Mouse (Mus musculus) midbrain, embryonic 16.5 days (tissue): ENCODE data around the gene Gm10563. TPM values are rescaled to one million over a fixed set of nuclear protein-coding genes. Genes with fewer than 3 reads are reported as not detected.
"Not testable (repeated sequence)": the region's sequence is repeated elsewhere in the genome, so short reads cannot be mapped to it uniquely, and the experiment has no call there.

Source experiments
- ATAC-seq: fragments of 200-750 bp; cut with Nextera tagmentation; 2 replicates; pipeline ENCODE4 v1.8.0; 2017; ENCODE audit warnings: moderate TSS enrichment
- H3K27ac ChIP-seq: fragments of 300-500 bp; sonication (generic); 2 replicates; pipeline ENCODE4 v1.5.1; 2014; ENCODE audit warnings: mild to moderate bottlenecking, low read length, mixed read lengths
- H3K27me3 ChIP-seq: fragments of 300-500 bp; sonication (generic); 2 replicates; pipeline ENCODE4 v1.6.1; 2014; ENCODE audit warnings: low read depth, low read length, mixed read lengths; ENCODE audit not compliant: control insufficient read depth, insufficient read depth
- H3K36me3 ChIP-seq: fragments of 300-500 bp; sonication (generic); 2 replicates; pipeline ENCODE4 v1.6.1; 2014; ENCODE audit warnings: mild to moderate bottlenecking, low read length, moderate library complexity, mixed read lengths; ENCODE audit not compliant: control insufficient read depth, insufficient read depth
- H3K4me1 ChIP-seq: fragments of 300-500 bp; sonication (generic); 2 replicates; pipeline ENCODE4 v1.6.1; 2014; ENCODE audit warnings: mild to moderate bottlenecking, low read length, mixed read lengths; ENCODE audit not compliant: control insufficient read depth, insufficient read depth
- H3K4me2 ChIP-seq: fragments of 300-500 bp; sonication (generic); 2 replicates; pipeline ENCODE4 v1.6.1; 2014; ENCODE audit warnings: mild to moderate bottlenecking, low read length, mixed read lengths
- H3K4me3 ChIP-seq: fragments of 300-500 bp; sonication (generic); 2 replicates; pipeline ENCODE4 v1.5.1; 2014; ENCODE audit warnings: low read depth, mild to moderate bottlenecking, low read length, moderate library complexity, mixed read lengths
- H3K9ac ChIP-seq: fragments of 300-500 bp; sonication (generic); 2 replicates; pipeline ENCODE4 v1.6.1; 2014; ENCODE audit warnings: low read depth, low read length, mixed read lengths
- H3K9me3 ChIP-seq: fragments of 300-500 bp; sonication (generic); replicated peaks from 2 replicates; pipeline ENCODE4 v1.6.1; 2014; ENCODE audit warnings: mild to moderate bottlenecking, low read length, mixed read lengths; ENCODE audit not compliant: control insufficient read depth, poor library complexity, severe bottlenecking
- WGBS: fragments of 180-500 bp; shearing (Covaris S2); extraction: QIAGEN DNeasy Blood & Tissue Kit; methylation state at CpG from one replicate; pipeline ENCODE4 v1.1.7; 2014; 5-methylcytosine and 5-hydroxymethylcytosine counted together
- polyA plus RNA-seq: library from polyadenylated mRNA; unstranded; fragments of >200 nt; fragmentation: Nextera tagmentation; extraction: Ambion mirVana; gene quantifications from 2 replicates; pipeline ENCODE4 v1.2.1, GENCODE M21; 2015

The Gm10563 gene
- polyA plus RNA-seq, 1 experiment from 2014 or later, result not detected

DNA sequence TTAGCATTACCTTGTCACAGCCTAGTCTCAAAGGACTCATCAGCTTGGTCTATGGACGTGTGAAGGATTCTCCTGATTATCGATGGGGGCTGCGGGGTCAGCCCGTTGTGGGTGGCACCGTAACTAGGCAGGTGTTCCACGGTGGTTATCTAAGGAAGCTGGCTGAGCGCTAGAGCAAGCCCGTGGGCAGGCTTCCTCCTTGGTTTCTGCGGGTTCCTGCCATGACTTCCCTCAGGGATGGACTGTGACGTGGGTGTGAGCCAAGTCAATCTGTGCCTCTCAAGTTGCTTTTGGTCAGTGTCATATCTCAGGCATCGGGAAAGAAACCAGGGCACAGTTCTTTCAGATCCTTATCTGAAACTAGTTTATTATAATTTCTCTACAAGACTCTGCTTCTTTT is 70.3 kb downstream of the Gm10563 start:
- no peaks in the 10 kb centered on the region for H3K27me3 ChIP-seq
- 96% methylated on average over 11 of the region's 11 CpGs for WGBS
- ATAC-seq, result no peak

DNA sequence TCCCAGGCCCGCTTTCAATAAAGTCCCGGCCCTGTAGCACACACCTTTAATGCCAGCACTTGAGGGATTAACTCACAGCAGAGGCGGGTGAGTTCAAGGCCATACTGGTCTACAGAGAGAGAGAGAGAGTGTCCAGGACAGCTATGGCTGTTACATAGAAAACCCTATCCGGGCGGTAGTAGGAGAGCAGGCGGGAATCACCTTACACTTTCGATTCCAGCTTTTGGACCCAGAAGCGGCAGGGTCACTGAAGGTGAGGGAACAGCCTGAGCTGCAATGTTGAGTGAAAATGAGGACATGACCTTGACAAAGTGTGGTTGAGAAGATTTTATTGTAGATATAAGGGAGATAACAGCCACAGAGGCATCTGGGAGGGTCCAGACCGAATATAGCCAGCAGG is 71.3 kb downstream of the Gm10563 start:
- Histone ChIP-seq H3K4me3 (no peak overlapping the region), H3K4me2 (no peak overlapping the region), H3K9me3 (no peaks in the 10 kb centered on the region), H3K27me3 (no peaks in the 10 kb centered on the region), H3K36me3 (peaks cover 3% of the 10 kb centered on the region; the same call in 1 of the 2 replicates), H3K9ac (no peak overlapping the region), H3K27ac (no peak overlapping the region), H3K4me1 (no peaks in the 10 kb centered on the region)
- WGBS, result 95% methylated on average over 9 of the region's 9 CpGs
- no peak for ATAC-seq

More for the DNA sequence above, 70.3 kb downstream of the Gm10563 start:
- H3K4me3 ChIP-seq, result no peak overlapping the region
- H3K4me1 ChIP-seq, result no peaks in the 10 kb centered on the region
- peaks cover 4% of the 10 kb centered on the region; the same call in 1 of the 2 replicates for H3K36me3 ChIP-seq
- no peak overlapping the region for H3K4me2 ChIP-seq
- no peak overlapping the region for H3K27ac ChIP-seq
- no peaks in the 10 kb centered on the region for H3K9me3 ChIP-seq
- H3K9ac ChIP-seq, result no peak overlapping the region

DNA sequence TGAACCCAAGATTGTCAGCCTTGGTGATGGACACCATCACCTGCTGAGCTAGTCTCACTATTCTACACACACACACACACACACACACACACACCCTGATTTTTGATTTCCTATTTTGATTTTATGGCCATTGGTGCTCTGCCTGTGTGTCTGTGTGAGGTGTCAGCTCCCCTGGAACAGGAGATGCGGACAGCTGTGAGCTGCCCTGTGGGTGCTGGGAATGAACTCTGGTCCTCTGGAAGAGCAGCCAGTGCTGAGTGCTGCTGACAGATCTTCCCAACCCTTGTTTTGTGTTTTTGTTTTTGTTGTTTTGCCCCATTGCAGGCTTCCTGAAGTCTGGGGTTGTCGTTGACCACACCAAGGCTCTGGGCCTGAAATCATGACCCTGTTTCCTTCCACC is 72.1 kb downstream of the Gm10563 start:
- H3K9me3 ChIP-seq, result no peaks in the 10 kb centered on the region
- no peak overlapping the region for H3K27ac ChIP-seq
- no peaks in the 10 kb centered on the region for H3K27me3 ChIP-seq
- H3K36me3 ChIP-seq, result 0 out of 2 replicates have a peak, but pooled peaks cover 2% of the 10 kb centered on the region
- 90% methylated on average over 2 of the region's 2 CpGs for WGBS
- no peak overlapping the region for H3K9ac ChIP-seq
- no peak overlapping the region for H3K4me3 ChIP-seq
- no peaks in the 10 kb centered on the region for H3K4me1 ChIP-seq
- no peak for ATAC-seq
- no peak overlapping the region for H3K4me2 ChIP-seq

DNA sequence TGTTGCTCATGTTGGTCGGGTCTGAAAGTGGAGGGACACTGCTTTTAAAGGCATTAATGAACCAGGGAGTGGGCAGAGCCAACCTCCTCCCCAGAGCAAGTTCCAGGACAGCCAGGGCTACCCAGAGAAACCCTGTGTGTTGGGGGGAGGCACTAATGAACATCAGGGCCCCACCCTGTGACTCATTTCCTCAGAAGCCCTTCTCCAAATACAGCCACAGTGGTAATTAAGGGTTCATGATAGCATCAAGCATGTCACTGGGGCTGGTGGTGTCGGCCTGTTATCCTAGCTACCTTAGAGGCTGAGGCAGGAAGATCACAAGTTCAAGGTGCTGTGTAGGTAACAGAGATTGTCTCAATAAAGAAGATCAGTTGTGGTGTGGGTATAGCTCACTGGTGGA is 73.8 kb downstream of the Gm10563 start:
- 76% methylated on average over 2 of the region's 2 CpGs for WGBS

DNA sequence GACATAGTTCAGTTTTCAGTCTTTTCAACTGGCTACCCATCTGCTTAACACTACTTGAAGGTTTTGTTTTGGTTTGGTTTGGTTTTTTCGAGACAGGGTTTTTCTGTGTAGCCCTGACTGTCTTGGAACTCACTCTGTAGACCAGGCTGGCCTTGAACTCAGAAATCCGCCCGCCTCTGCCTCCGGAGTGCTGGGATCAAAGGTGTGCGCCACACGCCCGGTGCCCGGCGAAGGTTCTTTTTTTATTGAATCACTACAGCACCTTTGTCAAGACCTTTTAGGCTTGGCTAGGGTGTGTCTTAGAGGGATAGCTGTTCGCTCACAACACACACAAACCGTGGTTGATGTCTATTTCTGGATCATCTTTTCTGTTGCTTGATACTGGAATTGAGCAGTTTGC is 74.9 kb downstream of the Gm10563 start:
- H3K9ac ChIP-seq, H3K9me3 ChIP-seq, H3K4me3 ChIP-seq, H3K4me1 ChIP-seq, H3K27me3 ChIP-seq, ATAC-seq, H3K36me3 ChIP-seq, H3K27ac ChIP-seq, H3K4me2 ChIP-seq: not testable (repeated sequence)
- WGBS, result 99% methylated on average over 11 of the region's 11 CpGs

More for the DNA sequence above, 73.8 kb downstream of the Gm10563 start:
- no peaks in the 10 kb centered on the region for H3K36me3 ChIP-seq
- no peak overlapping the region for H3K9ac ChIP-seq
- H3K4me2 ChIP-seq, result no peak overlapping the region
- ATAC-seq, result no peak
- no peak overlapping the region for H3K4me3 ChIP-seq
- no peaks in the 10 kb centered on the region for H3K9me3 ChIP-seq
- H3K27ac ChIP-seq, result no peak overlapping the region
- no peaks in the 10 kb centered on the region for H3K4me1 ChIP-seq
- H3K27me3 ChIP-seq, result no peaks in the 10 kb centered on the region

DNA sequence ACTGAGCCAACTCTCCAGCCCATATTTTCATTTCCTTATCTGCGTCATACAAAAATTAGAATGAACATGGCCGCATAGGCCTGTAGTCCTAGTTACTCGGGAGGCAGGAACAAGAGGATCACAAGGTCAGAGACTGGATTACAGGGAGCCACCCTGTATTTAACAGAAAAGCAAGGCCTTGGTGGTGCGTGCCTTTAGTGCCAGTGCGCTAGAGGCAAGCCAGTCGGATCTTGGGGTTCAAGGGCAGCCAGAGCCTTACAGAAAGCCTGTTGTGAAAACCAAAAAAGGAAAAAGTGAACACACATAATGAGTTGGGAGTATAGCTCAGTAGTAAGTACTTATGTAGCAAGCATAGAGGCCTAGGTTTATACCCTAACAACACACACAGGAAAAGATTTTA is 75.4 kb downstream of the Gm10563 start:
- H3K27me3 ChIP-seq, result no peaks in the 10 kb centered on the region
- no peaks in the 10 kb centered on the region for H3K9me3 ChIP-seq
- H3K4me3 ChIP-seq, result no peak overlapping the region
- H3K4me1 ChIP-seq, result peaks cover 8% of the 10 kb centered on the region
- H3K27ac ChIP-seq, result no peak overlapping the region
- no peak overlapping the region for H3K9ac ChIP-seq
- WGBS, result 95% methylated on average over 6 of the region's 6 CpGs
- no peak overlapping the region for H3K4me2 ChIP-seq
- ATAC-seq, result no peak
- H3K36me3 ChIP-seq, result no peaks in the 10 kb centered on the region

DNA sequence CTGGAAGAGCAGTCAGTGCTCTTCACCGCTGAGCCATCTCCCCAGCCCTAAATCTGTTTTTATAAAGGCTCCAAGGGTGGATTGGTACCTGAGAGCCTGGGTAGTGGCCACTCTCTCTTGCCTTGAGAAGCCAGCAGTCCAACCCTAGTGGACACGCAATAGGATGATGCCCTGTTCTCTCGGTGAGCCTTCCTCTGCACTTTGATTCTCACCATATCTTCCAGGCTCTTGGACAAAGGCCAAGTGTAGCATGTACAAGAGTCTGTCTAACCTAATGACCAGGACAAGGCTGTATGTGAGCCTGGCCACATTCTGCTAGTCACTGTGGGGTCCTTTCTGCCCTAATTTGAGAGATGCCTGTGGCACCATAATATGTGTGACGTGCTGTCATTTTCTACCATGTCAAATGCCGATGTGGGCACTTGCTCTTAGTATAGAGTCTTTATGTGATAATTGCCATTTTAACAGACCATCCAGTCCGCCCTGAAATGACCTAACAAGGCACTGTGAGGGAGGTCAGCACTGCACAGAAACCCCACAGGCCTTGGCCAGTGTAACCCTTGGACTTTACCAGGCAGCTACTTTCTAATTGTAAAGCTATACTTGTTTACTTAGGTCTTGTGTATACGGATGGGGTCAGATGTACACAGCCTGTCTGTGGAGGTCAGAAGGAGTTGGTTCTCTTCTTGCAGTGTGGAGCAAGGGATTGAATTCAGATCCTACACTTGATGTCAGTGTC is 76.4 kb downstream of the Gm10563 start:
- Histone ChIP-seq H3K9ac (no peak overlapping the region), H3K4me2 (no peak overlapping the region), H3K27me3 (no peaks in the 10 kb centered on the region), H3K4me3 (no peak overlapping the region), H3K4me1 (peaks cover 14% of the 10 kb centered on the region), H3K27ac (no peak overlapping the region), H3K36me3 (no peaks in the 10 kb centered on the region), H3K9me3 (no peaks in the 10 kb centered on the region)
- WGBS, result 92% methylated on average over 7 of the region's 7 CpGs
- no peak for ATAC-seq

DNA sequence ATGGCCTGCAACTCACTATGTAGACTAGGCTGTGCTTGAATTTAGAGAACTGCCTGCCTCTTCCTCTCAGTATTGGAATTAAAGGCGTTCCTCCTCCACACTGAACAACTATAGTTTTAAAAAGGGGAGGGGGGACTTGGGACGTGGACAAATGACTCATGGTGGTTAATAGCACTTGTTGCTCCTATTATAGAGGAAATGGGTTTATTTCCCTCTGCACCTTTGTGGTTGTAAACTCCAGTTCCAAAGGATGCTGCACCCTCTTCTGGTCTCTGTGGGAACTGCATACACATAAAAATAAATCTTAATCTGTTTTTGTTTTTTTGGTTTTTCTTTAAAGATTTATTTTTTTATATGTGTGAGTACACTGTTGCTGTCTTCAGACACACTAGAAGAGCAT is 77.0 kb downstream of the Gm10563 start:
- no peak overlapping the region for H3K9ac ChIP-seq
- H3K4me2 ChIP-seq, result no peak overlapping the region
- ATAC-seq, result no peak
- no peaks in the 10 kb centered on the region for H3K9me3 ChIP-seq
- H3K27me3 ChIP-seq, result no peaks in the 10 kb centered on the region
- H3K4me3 ChIP-seq, result no peak overlapping the region
- H3K27ac ChIP-seq, result no peak overlapping the region
- peaks cover 14% of the 10 kb centered on the region for H3K4me1 ChIP-seq
- 46% methylated on average over 2 of the region's 2 CpGs for WGBS
- H3K36me3 ChIP-seq, result no peaks in the 10 kb centered on the region

DNA sequence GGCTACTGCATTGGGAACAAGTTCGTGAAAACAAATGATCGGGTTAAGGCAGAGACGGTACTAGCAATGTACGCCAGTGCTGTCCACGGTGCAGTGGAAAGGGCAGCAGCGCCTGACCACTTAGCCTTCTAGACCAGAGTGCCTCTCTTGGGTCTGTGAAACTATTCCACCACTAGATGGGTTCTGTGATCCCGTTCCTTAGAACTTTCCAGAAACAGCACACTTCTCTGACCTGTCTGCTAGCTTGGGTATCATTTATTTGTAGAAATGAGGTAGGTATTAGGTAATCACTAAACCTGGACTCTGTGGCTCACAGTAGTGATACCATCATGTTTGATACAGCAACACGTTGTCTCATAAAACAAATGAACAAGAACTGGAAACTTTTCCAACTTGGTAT is 78.7 kb downstream of the Gm10563 start:
- no peak for ATAC-seq
- H3K27ac ChIP-seq, result no peak overlapping the region
- no peaks in the 10 kb centered on the region for H3K9me3 ChIP-seq
- no peak overlapping the region for H3K4me3 ChIP-seq
- WGBS, result 85% methylated on average over 8 of the region's 8 CpGs
- no peak overlapping the region for H3K4me2 ChIP-seq
- H3K36me3 ChIP-seq, result no peaks in the 10 kb centered on the region
- H3K27me3 ChIP-seq, result no peaks in the 10 kb centered on the region
- peaks cover 14% of the 10 kb centered on the region for H3K4me1 ChIP-seq
- H3K9ac ChIP-seq, result no peak overlapping the region
